Mouse (Mus musculus) testis, adult 2 months (tissue): ENCODE data around the gene Flvcr2.

Experiments used
- CTCF ChIP-seq: fragments of 200-500 bp; IDR thresholded peaks from 2 replicates; pipeline ENCODE4 v1.5.1; 2012; ENCODE audit warnings: low read depth, mild to moderate bottlenecking, inconsistent platforms, low read length, moderate library complexity; ENCODE audit not compliant: control insufficient read depth, insufficient read depth, insufficient replicate concordance
- POLR2A ChIP-seq: fragments of 200-500 bp; IDR thresholded peaks from 2 replicates; pipeline ENCODE4 v1.6.1; 2012; ENCODE audit warnings: low read depth, mild to moderate bottlenecking, inconsistent platforms, low read length, moderate library complexity; ENCODE audit not compliant: control insufficient read depth

- no peak for TF ChIP-seq CTCF
- no peak for TF ChIP-seq POLR2A
Measured at GRCm38 (mm10) chr12:85756455-85756854, 10.1 kb downstream of the Flvcr2 start.
